Mouse (Mus musculus): ENCODE data around the gene Mylip.

Mylip gene

DNA sequence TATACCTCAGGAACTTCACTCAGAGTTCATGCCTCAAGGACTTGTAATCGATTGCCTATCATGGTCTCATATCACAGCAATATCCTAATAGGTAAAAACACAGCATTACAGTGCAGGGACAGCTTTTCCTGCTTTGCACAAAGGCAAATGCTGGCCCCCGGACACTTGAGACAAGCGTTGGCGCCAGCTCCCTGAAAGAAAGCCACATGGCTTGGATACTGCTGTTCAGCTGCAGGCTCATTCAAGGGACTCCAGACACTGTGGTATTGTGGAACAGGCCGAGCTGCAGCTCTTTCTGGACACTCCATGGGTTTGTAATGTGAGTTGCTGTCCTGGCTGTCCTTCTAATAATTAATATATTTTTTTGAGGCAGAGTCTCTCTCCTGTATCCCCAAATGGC, 34.4 kb downstream of the Mylip start:
- no peak for DNase-seq (ENCODE audit: low read depth, low spot score)

- DNase-seq (ENCODE audit: low read depth, low spot score): no peak
Measured at GRCm38 (mm10) chr13:45429239-45429638, 39.7 kb downstream of the Mylip start.

- DNase-seq (ENCODE audit: low read depth, low spot score): no peak
Measured at GRCm38 (mm10) chr13:45437134-45437533, 47.6 kb downstream of the Mylip start.

- DNase-seq (ENCODE audit: low read depth, low spot score): no peak
Measured at GRCm38 (mm10) chr13:45438853-45439252, 49.3 kb downstream of the Mylip start.

DNA sequence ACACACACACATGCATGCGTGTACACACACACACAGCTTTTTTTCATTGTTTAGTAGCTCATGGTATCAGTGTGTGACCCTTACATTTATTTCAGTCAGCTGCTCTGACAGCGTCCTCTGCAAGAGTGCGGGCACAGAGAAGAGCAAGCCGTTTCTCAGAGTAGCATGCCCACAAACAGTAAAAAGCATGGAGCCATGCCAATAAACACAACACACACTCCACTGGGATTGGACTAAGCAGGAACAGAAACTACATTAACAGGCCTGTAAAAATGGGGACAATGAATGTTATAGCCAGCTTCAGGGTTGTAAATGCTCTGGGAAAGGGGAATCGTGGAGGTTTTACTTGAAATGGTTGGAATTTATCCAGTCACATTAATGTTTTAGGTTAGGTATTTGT, 50.7 kb downstream of the Mylip start:
- DNase-seq (ENCODE audit: low read depth, low spot score): no peak

- peak; percentile 30 for DNase-seq (ENCODE audit: low read depth, low spot score)
Measured at GRCm38 (mm10) chr13:45442451-45442850, 52.9 kb downstream of the Mylip start.

GRCm38 (mm10) chr13:45442918-45443535, 53.5 kb downstream of the Mylip start:
- DNase-seq (ENCODE audit: low read depth, low spot score): no peak

- DNase-seq (ENCODE audit: low read depth, low spot score): no peak
Measured at GRCm38 (mm10) chr13:45444220-45444619, 54.7 kb downstream of the Mylip start.

DNA sequence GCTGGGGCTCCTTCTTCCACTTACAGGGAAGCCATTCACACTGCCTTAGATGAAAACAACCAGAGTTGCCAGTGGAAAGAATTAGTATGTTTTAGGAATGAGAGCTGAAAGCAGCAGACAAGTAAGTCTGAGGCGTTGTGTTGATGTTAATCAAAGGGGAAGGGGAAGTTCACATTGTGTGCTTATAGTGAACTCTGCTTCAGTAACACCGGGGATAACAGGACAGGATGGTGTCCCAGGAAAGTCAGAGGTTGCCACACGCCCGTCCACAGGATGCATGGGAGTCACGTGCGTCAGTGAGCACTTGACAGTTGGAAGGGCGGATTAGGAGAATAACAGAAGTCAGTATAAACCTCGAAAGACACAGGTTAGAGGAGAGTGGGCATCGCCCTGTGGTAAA, 55.1 kb downstream of the Mylip start:
- no peak for DNase-seq (ENCODE audit: low read depth, low spot score)

GRCm38 (mm10) chr13:45446636-45447035, 57.1 kb downstream of the Mylip start:
- DNase-seq (ENCODE audit: low read depth, low spot score): no peak

DNA sequence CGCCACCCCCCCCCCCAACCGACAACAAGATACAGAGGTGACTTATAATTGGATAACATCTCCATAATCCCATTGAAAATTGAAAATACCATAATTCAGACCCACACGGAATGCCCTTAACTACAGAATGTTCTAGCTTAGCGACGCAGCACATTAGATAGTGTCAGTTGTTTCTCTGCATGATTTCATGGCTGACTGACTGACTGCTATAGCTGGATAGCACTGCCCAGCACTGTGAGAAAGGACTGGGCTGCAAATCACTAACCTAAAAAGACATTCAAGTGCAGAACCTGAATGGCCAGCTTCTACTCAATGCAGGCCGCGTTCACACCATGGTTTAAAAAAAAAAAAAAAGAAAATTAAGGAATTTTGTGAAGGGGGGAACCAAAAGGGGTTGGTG, 62.9 kb downstream of the Mylip start:
- no peak for DNase-seq (ENCODE audit: low read depth, low spot score)

DNA sequence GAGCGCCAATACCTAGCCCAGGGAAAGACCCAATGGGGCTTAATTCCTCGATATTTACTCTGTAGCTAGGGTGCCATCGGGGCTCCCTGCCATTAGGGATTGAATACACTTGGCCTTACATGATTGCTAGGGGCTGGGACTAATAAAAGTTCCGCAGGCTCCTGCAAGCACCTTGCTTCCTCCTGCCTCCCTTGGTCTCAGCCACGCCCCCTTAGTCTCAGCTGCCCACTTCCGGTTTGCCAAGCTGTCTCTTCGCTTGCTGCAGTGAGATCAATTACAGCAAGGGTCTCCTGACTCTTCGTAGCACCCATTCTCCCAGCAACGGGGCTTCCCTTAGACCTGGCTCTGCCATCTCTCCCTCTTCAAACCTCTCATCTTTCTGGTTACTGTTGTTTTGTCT, 63.5 kb downstream of the Mylip start:
- DNase-seq (ENCODE audit: low read depth, low spot score): peak; percentile 25

DNA sequence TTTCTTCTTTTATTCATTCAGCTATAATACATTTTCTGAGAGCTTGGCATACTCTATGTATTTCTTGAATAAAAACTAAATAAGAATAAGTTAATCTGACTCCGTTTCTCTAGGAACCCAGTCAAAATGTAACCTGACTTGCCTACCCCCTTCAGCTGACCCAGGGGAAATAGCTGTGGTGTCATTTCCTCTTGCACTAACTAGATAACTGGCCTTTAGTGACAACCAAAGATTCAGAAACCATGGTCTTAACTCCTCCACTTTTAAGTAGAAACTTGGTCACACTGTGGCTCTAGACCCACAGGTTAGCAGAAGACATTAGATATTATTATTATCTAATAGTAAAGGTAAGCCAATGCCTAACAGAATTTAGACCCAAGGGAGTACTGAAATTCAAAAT, 64.5 kb downstream of the Mylip start:
- no peak for DNase-seq (ENCODE audit: low read depth, low spot score)

DNA sequence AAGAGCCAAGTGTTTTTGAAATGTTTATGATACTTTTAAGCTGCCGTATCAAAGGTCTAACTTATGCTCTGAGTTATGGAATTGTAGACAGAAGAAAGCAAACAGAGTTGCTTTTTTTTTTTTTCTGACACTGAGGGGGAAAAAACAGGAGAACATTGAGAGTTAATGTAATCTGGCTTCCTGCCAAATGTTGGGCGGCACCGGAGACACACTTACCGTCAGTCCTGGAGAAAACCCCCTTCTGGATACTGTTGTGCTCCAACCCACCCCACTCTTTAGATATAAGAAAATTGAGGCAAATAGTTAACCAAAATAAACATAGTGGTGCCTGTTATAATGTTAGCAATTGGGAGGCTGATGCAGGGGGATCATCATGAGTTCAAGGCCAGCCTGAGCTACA, 65.1 kb downstream of the Mylip start:
- DNase-seq (ENCODE audit: low read depth, low spot score): no peak

GRCm38 (mm10) chr13:45455108-45455861, 65.7 kb downstream of the Mylip start:
- no peak for DNase-seq (ENCODE audit: low read depth, low spot score)

DNA sequence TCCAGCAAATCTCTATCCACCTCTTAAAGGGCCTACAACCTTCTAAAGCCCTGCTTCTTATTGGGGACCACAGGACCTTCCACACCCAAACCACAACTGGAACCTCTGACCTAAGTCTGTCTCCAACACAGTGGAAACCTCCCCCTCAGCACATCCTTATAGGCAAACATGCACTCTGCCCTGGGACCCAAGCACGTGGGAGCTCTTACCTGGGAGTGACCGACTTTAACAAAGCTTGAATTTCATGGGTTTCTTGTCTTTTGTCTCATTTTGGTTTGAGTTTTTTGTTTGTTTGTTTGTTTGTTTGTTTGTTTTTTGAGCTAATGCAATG, 66.3 kb downstream of the Mylip start:
- DNase-seq (ENCODE audit: low read depth, low spot score): no peak

GRCm38 (mm10) chr13:45457459-45457858, 67.9 kb downstream of the Mylip start:
- DNase-seq (ENCODE audit: low read depth, low spot score): no peak

DNA sequence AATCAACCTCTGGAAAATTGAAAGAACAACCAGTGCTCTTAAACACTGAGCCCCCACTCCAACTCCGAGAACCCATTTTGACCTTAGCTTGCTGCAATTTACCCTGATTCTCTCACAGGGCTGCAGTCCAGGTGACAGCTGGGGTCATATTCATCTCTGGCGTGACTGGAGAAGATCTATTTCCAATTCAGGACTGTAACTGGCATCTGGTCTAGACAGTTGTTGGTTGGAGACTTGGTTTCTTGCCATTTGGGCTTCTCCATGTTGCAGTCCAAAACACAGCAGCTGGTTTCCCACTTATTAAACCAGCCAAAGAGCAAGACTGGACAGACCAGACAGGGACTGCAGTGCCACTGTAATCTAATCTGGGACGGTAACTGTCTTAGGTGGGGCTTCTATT, 70.6 kb downstream of the Mylip start:
- no peak for DNase-seq (ENCODE audit: low read depth, low spot score)

- DNase-seq (ENCODE audit: low read depth, low spot score): no peak
Measured at GRCm38 (mm10) chr13:45461370-45461958, 71.9 kb downstream of the Mylip start.
